Mouse (Mus musculus) heart, embryonic 11.5 days (tissue): ENCODE data around the gene Bcas3. TPM values are rescaled to one million over a fixed set of nuclear protein-coding genes. Genes with fewer than 3 reads are reported as not detected.

Experiments used
- ATAC-seq: fragments of 200-750 bp; cut with Nextera tagmentation; replicated peaks from 2 replicates; pipeline ENCODE4 v1.8.0; 2017; ENCODE audit warnings: moderate library complexity; ENCODE audit not compliant: insufficient number of reproducible peaks, low FRiP score, low TSS enrichment
- H3K27ac ChIP-seq: fragments of 300-500 bp; sonication (generic); 2 replicates; pipeline ENCODE4 v1.5.1; 2014; ENCODE audit warnings: mild to moderate bottlenecking, low read depth, low read length
- H3K27me3 ChIP-seq: fragments of 300-500 bp; sonication (generic); 2 replicates; pipeline ENCODE4 v1.6.1; 2014; ENCODE audit warnings: mild to moderate bottlenecking, low read length, mixed read lengths; ENCODE audit not compliant: control insufficient read depth, insufficient read depth
- H3K36me3 ChIP-seq: fragments of 300-500 bp; sonication (generic); 2 replicates; pipeline ENCODE4 v1.6.1; 2014; ENCODE audit warnings: mild to moderate bottlenecking, low read length, moderate library complexity, mixed read lengths; ENCODE audit not compliant: control insufficient read depth, insufficient read depth
- H3K4me1 ChIP-seq: fragments of 300-500 bp; sonication (generic); 2 replicates; pipeline ENCODE4 v1.6.1; 2014; ENCODE audit warnings: low read length; ENCODE audit not compliant: control insufficient read depth, insufficient read depth
- H3K4me2 ChIP-seq: fragments of 300-500 bp; sonication (generic); 2 replicates; pipeline ENCODE4 v1.6.1; 2014; ENCODE audit warnings: mild to moderate bottlenecking, moderate library complexity
- H3K4me3 ChIP-seq: fragments of 300-500 bp; sonication (generic); 2 replicates; pipeline ENCODE4 v1.5.1; 2014; ENCODE audit warnings: low read depth, low read length
- H3K9ac ChIP-seq: fragments of 300-500 bp; sonication (generic); 2 replicates; pipeline ENCODE4 v1.6.1; 2014; ENCODE audit warnings: mild to moderate bottlenecking, low read depth, low read length, moderate library complexity
- H3K9me3 ChIP-seq: fragments of 300-500 bp; sonication (generic); replicated peaks from 2 replicates; pipeline ENCODE4 v1.6.1; 2016; ENCODE audit warnings: low read length; ENCODE audit not compliant: control insufficient read depth
- WGBS: fragments of 180-500 bp; shearing (Covaris S2); extraction: QIAGEN DNeasy Blood & Tissue Kit; methylation state at CpG from one replicate; pipeline ENCODE4 v1.1.7; 2014; ENCODE audit not compliant: insufficient replicate concordance; 5-methylcytosine and 5-hydroxymethylcytosine counted together
- microRNA-seq: library from miRNA; unstranded; fragments of <30 nt; microRNA quantifications from one replicate; pipeline ENCODE4, GENCODE M21; 2016; ENCODE audit warnings: borderline number of aligned reads
- polyA plus RNA-seq: library from polyadenylated mRNA; unstranded; fragments of >200 nt; fragmentation: Nextera tagmentation; extraction: Ambion mirVana; gene quantifications from 2 replicates; pipeline ENCODE4 v1.2.1, GENCODE M21; 2014

Bcas3 gene
- polyA plus RNA-seq, 1 experiment from 2014 or later = 22.8 TPM

GRCm38 (mm10) chr11:85849037-85849436 lies 496.1 kb downstream of the Bcas3 start:
- Histone ChIP-seq H3K27me3 (peaks cover 27% of the 10 kb centered on the region), H3K9ac (no peak overlapping the region), H3K36me3 (no peaks in the 10 kb centered on the region), H3K4me1 (no peaks in the 10 kb centered on the region), H3K4me3 (peak overlapping the region; percentile 20), H3K4me2 (peak overlapping the region; percentile 56), H3K9me3 (no peaks in the 10 kb centered on the region), H3K27ac (no peak overlapping the region)
- ATAC-seq = no peak; the same call in 1 of the 2 replicates
- 4% methylated on average over 21 of the region's 21 CpGs for WGBS

GRCm38 (mm10) chr11:85850233-85850632 lies 497.3 kb downstream of the Bcas3 start, which contains the start of gene Gm11444:
TSS of gene Gm11444 (minus strand) at chr11:85850333.
- Histone ChIP-seq H3K27ac (no peak within 1 kb of the TSS), H3K4me1 (no peaks in the 10 kb centered on the region), H3K4me2 (peak within 1 kb of the TSS; percentile 56), H3K36me3 (no peaks in the 10 kb centered on the region), H3K27me3 (peaks cover 22% of the 10 kb centered on the region), H3K9ac (no peak within 1 kb of the TSS), H3K9me3 (no peaks in the 10 kb centered on the region), H3K4me3 (no peak within 1 kb of the TSS)
- no peak for ATAC-seq
- 83% methylated on average over 6 of the region's 6 CpGs for WGBS

- Histone ChIP-seq H3K27me3 (peaks cover 16% of the 10 kb centered on the region), H3K36me3 (no peaks in the 10 kb centered on the region), H3K4me3 (no peak overlapping the region), H3K4me1 (no peaks in the 10 kb centered on the region), H3K27ac (no peak overlapping the region), H3K4me2 (no peak overlapping the region), H3K9ac (no peak overlapping the region), H3K9me3 (no peaks in the 10 kb centered on the region)
- WGBS = 27% methylated on average over 6 of the region's 6 CpGs
- no peak for ATAC-seq
Measured at GRCm38 (mm10) chr11:85850758-85851157, 497.8 kb downstream of the Bcas3 start.

GRCm38 (mm10) chr11:85857997-85858698 lies 505.2 kb downstream of the Bcas3 start:
- Histone ChIP-seq H3K27me3 (no peaks in the 10 kb centered on the region), H3K36me3 (no peaks in the 10 kb centered on the region), H3K9ac (no peak overlapping the region), H3K27ac (no peak overlapping the region), H3K9me3 (no peaks in the 10 kb centered on the region), H3K4me1 (no peaks in the 10 kb centered on the region), H3K4me3 (no peak overlapping the region), H3K4me2 (no peak overlapping the region)
- 34% methylated on average over 6 of the region's 6 CpGs for WGBS
- ATAC-seq = no peak

- Histone ChIP-seq H3K27me3 (no peaks in the 10 kb centered on the region), H3K36me3 (no peaks in the 10 kb centered on the region), H3K9ac (no peak overlapping the region), H3K4me2 (no peak overlapping the region), H3K4me3 (no peak overlapping the region), H3K4me1 (no peaks in the 10 kb centered on the region), H3K27ac (no peak overlapping the region), H3K9me3 (no peaks in the 10 kb centered on the region)
- no peak for ATAC-seq
- WGBS = 32% methylated on average over 7 of the region's 7 CpGs
Measured at GRCm38 (mm10) chr11:85864363-85864762, 511.4 kb downstream of the Bcas3 start.

Small RNA genes within 50 kb of the gene (microRNA-seq; reads per million reads assigned to microRNA genes)
- gene Mir5110 = not detected

Other genes starting within 250 kb of the Bcas3 start
- 4.6 and 6.7 TPM in 2 replicates for gene Usp32, start 213.0 kb upstream of the Bcas3 start, polyA plus RNA-seq
- 0.34 TPM in 1 of 2 replicates, not detected in the other for gene 1700125H20Rik, start 182.8 kb upstream of the Bcas3 start, polyA plus RNA-seq
- 50.4 and 52.6 TPM in 2 replicates for gene Appbp2, start 118.0 kb upstream of the Bcas3 start, polyA plus RNA-seq
- 15.6 and 16.0 TPM in 2 replicates for gene Ppm1d, start 41.9 kb upstream of the Bcas3 start, polyA plus RNA-seq